Mouse (Mus musculus) midbrain, postnatal 0 days (tissue): ENCODE data around the gene Tulp3. TPM values are rescaled to one million over a fixed set of nuclear protein-coding genes. Genes with fewer than 3 reads are reported as not detected.

Experiments used
- ATAC-seq: fragments of 200-750 bp; cut with Nextera tagmentation; 2 replicates; pipeline ENCODE4 v1.8.0; 2017; ENCODE audit warnings: moderate number of reproducible peaks, mild to moderate bottlenecking, moderate TSS enrichment, moderate library complexity; ENCODE audit not compliant: low FRiP score
- DNase-seq: peaks from one replicate; pipeline ENCODE4 v3.0.0-alpha.2; 2015; ENCODE audit warnings: low spot score
- H3K27ac ChIP-seq: fragments of 300-500 bp; sonication (generic); 2 replicates; pipeline ENCODE4 v1.5.1; 2014; ENCODE audit warnings: low read depth, mild to moderate bottlenecking, low read length, mixed read lengths
- H3K27me3 ChIP-seq: fragments of 300-500 bp; sonication (generic); 2 replicates; pipeline ENCODE4 v1.6.1; 2014; ENCODE audit warnings: low read length, control low read depth, mixed read lengths; ENCODE audit not compliant: insufficient read depth
- H3K36me3 ChIP-seq: fragments of 300-500 bp; sonication (generic); 2 replicates; pipeline ENCODE4 v1.6.1; 2014; ENCODE audit warnings: low read length, control low read depth, mixed read lengths; ENCODE audit not compliant: insufficient read depth
- H3K4me1 ChIP-seq: fragments of 300-500 bp; sonication (generic); 2 replicates; pipeline ENCODE4 v1.6.1; 2014; ENCODE audit warnings: mild to moderate bottlenecking, control low read depth, antibody characterized with exemption, low read length, mixed read lengths; ENCODE audit not compliant: insufficient read depth
- H3K4me2 ChIP-seq: fragments of 300-500 bp; sonication (generic); 2 replicates; pipeline ENCODE4 v1.6.1; 2014; ENCODE audit warnings: low read depth, mild to moderate bottlenecking, low read length, mixed read lengths; ENCODE audit not compliant: poor library complexity, severe bottlenecking
- H3K4me3 ChIP-seq: fragments of 300-500 bp; sonication (generic); 2 replicates; pipeline ENCODE4 v1.5.1; 2014; ENCODE audit warnings: low read depth, mild to moderate bottlenecking, low read length, moderate library complexity
- H3K9ac ChIP-seq: fragments of 300-500 bp; sonication (generic); replicated peaks from 2 replicates; pipeline ENCODE4 v1.6.1; 2014; ENCODE audit warnings: mild to moderate bottlenecking, low read length, moderate library complexity, mixed read lengths; ENCODE audit not compliant: poor library complexity, severe bottlenecking
- H3K9me3 ChIP-seq: fragments of 300-500 bp; sonication (generic); 2 replicates; pipeline ENCODE4 v1.6.1; 2016; ENCODE audit warnings: low read length, control low read depth
- CTCF ChIP-seq: IDR thresholded peaks from 2 replicates; pipeline ENCODE4 v1.5.1; 2016; ENCODE audit warnings: antibody characterized with exemption, mild to moderate bottlenecking
- WGBS: fragments of 180-500 bp; shearing (Covaris S2); extraction: QIAGEN DNeasy Blood & Tissue Kit; methylation state at CpG from one replicate; pipeline ENCODE4 v1.1.7; 2014; 5-methylcytosine and 5-hydroxymethylcytosine counted together
- polyA plus RNA-seq: library from polyadenylated mRNA; unstranded; fragments of >200 nt; fragmentation: Nextera tagmentation; extraction: Ambion mirVana; gene quantifications from 2 replicates; pipeline ENCODE4 v1.2.1, GENCODE M21; 2015
- total RNA-seq: library from RNA; depleted of rRNA; stranded (reverse); fragments of >200 nt; gene quantifications from 2 replicates; pipeline ENCODE4 v1.2.3, GENCODE M21; 2014

Tulp3 gene
- total and polyA plus RNA-seq, 2 experiments from 2014 or later = 14.3 to 14.7 TPM

GRCm38 (mm10) chr6:128379636-128380035 lies 24.0 kb upstream of the Tulp3 start:
- ATAC-seq (no peak), DNase-seq (no peak)
- Histone ChIP-seq H3K9ac (no peak overlapping the region), H3K27ac (no peak overlapping the region), H3K4me2 (no peak overlapping the region), H3K4me3 (no peak overlapping the region), H3K36me3 (no peaks in the 10 kb centered on the region), H3K4me1 (no peaks in the 10 kb centered on the region; the same call in 1 of the 2 replicates), H3K9me3 (no peaks in the 10 kb centered on the region), H3K27me3 (no peaks in the 10 kb centered on the region)
- TF ChIP-seq CTCF = no peak
- WGBS = 87% methylated on average over 16 of the region's 16 CpGs

GRCm38 (mm10) chr6:128376371-128377085 lies 20.9 kb upstream of the Tulp3 start:
- no peak for ATAC-seq
- Histone ChIP-seq H3K9me3 (no peaks in the 10 kb centered on the region), H3K27ac (no peak overlapping the region), H3K4me1 (no peaks in the 10 kb centered on the region; the same call in 1 of the 2 replicates), H3K4me2 (no peak overlapping the region), H3K4me3 (no peak overlapping the region), H3K9ac (no peak overlapping the region), H3K36me3 (no peaks in the 10 kb centered on the region), H3K27me3 (no peaks in the 10 kb centered on the region)
- 89% methylated on average over 17 of the region's 17 CpGs for WGBS
- no peak for TF ChIP-seq CTCF
- no peak for DNase-seq

DNA sequence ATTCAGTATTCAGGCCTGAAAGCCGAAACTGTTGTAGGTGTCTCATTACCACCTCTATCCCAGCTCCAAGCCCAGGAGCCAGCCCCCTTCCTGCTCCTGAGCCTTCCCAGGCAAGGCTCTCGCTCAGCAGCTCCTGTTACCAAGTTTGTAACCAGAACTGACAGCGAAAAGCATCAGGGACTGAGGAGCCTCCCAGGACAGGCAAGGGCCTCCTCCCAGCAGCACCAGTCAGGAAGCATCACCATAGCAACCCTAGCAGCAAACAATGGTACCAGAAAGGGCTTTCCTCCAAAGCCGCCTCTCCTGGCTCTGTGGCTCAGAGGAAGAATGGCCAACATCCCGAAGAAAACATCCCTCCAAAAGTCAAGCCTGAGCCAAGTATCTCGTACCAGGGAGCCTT lies 19.5 kb upstream of the Tulp3 start, which contains the start of the genes Tex52 and Gm44596:
TSS of gene Tex52 (plus strand) at position 265 of the 400 bp plus-strand sequence.
TSS of gene Gm44596 (plus strand) at position 312 of the 400 bp plus-strand sequence.
- H3K4me1 ChIP-seq = no peaks in the 10 kb centered on the region; the same call in 1 of the 2 replicates
- no peak within 1 kb of the TSS for H3K27ac ChIP-seq
- DNase-seq (peak; percentile 59), ATAC-seq (peak; percentile 56)
- H3K9me3 ChIP-seq = no peaks in the 10 kb centered on the region
- H3K36me3 ChIP-seq = no peaks in the 10 kb centered on the region
- WGBS = 14% methylated on average over 6 of the region's 6 CpGs
- no peaks in the 10 kb centered on the region for H3K27me3 ChIP-seq
- H3K4me2 ChIP-seq = no peak within 1 kb of the TSS
- no peak within 1 kb of the TSS for H3K9ac ChIP-seq
- H3K4me3 ChIP-seq = no peak within 1 kb of the TSS
- TF ChIP-seq CTCF = no peak

- H3K27me3 ChIP-seq = no peaks in the 10 kb centered on the region
- H3K4me2 ChIP-seq = no peak overlapping the region
These were observed 14.4 kb upstream of the Tulp3 start for GRCm38 (mm10) chr6:128370040-128370439.

DNA sequence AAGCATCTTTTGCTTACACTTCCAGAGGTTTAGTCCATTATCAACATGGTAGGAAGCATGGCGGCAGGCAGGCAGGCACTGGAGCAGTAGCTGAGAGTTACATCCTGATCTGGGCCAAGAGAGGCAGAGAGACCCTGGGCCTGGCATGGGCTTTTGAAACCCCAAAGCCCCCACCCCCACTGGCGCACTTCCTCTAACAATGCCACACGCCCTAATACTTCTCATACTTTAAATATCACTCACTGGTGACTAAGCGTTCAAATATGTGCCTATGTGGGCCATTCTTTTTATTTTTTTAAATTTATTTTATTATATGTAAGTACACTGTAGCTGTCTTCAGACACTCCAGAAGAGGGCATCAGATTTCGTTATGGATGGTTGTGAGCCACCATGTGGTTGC lies 10.8 kb upstream of the Tulp3 start:
- 0 out of 2 replicates have a peak, but pooled peaks cover 4% of the 10 kb centered on the region for H3K36me3 ChIP-seq
- DNase-seq = no peak
- no peaks in the 10 kb centered on the region for H3K27me3 ChIP-seq
- peaks cover 4% of the 10 kb centered on the region; the same call in 1 of the 2 replicates for H3K4me1 ChIP-seq
- 94% methylated on average over 5 of the region's 5 CpGs for WGBS
- TF ChIP-seq CTCF = no peak
- H3K9me3 ChIP-seq = no peaks in the 10 kb centered on the region
- H3K9ac ChIP-seq = no peak overlapping the region
- no peak overlapping the region for H3K4me3 ChIP-seq
- no peak overlapping the region for H3K4me2 ChIP-seq
- no peak for ATAC-seq
- H3K27ac ChIP-seq = no peak overlapping the region

More at GRCm38 (mm10) chr6:128370040-128370439, 14.4 kb upstream of the Tulp3 start:
- H3K36me3 ChIP-seq = 0 out of 2 replicates have a peak, but pooled peaks cover 4% of the 10 kb centered on the region
- 94% methylated on average over 5 of the region's 5 CpGs for WGBS
- no peak overlapping the region for H3K27ac ChIP-seq
- ATAC-seq (no peak), DNase-seq (no peak)
- no peak for TF ChIP-seq CTCF
- no peaks in the 10 kb centered on the region for H3K9me3 ChIP-seq
- H3K4me3 ChIP-seq = no peak overlapping the region
- no peak overlapping the region for H3K9ac ChIP-seq
- no peaks in the 10 kb centered on the region; the same call in 1 of the 2 replicates for H3K4me1 ChIP-seq

GRCm38 (mm10) chr6:128364721-128365120 lies 9.1 kb upstream of the Tulp3 start:
- Histone ChIP-seq H3K4me3 (no peak overlapping the region), H3K9ac (no peak overlapping the region), H3K36me3 (0 out of 2 replicates have a peak, but pooled peaks cover 4% of the 10 kb centered on the region), H3K4me1 (peaks cover 8% of the 10 kb centered on the region; the same call in 1 of the 2 replicates), H3K27ac (no peak overlapping the region), H3K4me2 (no peak overlapping the region), H3K9me3 (no peaks in the 10 kb centered on the region), H3K27me3 (no peaks in the 10 kb centered on the region)
- TF ChIP-seq CTCF = no peak
- ATAC-seq (no peak), DNase-seq (no peak)
- 78% methylated on average over 6 of the region's 6 CpGs for WGBS
